In the genomic region with DNA sequence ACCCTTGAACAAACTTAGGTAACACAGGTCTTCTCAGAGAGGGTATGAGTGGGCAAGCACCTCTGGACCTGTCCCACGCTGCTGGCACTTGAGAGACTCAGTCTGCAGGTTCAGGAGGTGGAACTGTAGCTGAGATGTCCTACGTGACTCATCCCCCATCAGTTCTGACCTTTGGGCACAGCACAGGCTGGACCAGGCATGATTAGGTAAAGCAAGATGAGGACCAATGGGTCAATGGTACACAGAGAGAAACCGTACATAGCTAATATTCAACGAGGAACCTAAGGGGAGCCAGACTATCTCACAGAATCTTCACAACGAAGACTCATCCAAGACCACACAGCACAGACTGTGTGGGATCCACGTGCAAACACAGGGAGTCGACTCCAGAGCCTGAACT, we compare ENCODE assay signal across 22 mouse cellular contexts. TPM values are rescaled to one million over a fixed set of nuclear protein-coding genes. Genes with fewer than 3 reads are reported as not detected.
"Had no signal": no experiment of that assay in that cellular context is flagged by ENCODE, and none has a peak within 500 bp of the region (broad histone marks: within the 10 kb centered on the region; RNA-seq: fewer than 3 reads in every experiment).

No protein-coding gene starts in this region.

- ATAC-seq: lung, postnatal 0 days; midbrain, embryonic 13.5 days; midbrain, embryonic 15.5 days had no signal

- H3K27me3 ChIP-seq: lung, embryonic 15.5 days; midbrain, embryonic 13.5 days; midbrain, embryonic 15.5 days; neural tube, embryonic 12.5 days had no signal

- H3K4me2 ChIP-seq: lung, embryonic 15.5 days; midbrain, embryonic 11.5 days; midbrain, embryonic 13.5 days; midbrain, embryonic 15.5 days; neural tube, embryonic 12.5 days had no signal

- H3K4me1 ChIP-seq: lung, embryonic 15.5 days; midbrain, embryonic 13.5 days; midbrain, embryonic 15.5 days; neural tube, embryonic 12.5 days had no signal

- H3K27ac ChIP-seq: lung, embryonic 15.5 days; macrophage; midbrain, embryonic 13.5 days; midbrain, embryonic 15.5 days; neural tube, embryonic 12.5 days had no signal

- H3K9me3 ChIP-seq: lung, embryonic 15.5 days; megakaryocyte, embryonic 14.5 days; midbrain, embryonic 13.5 days; midbrain, embryonic 15.5 days; neural tube, embryonic 12.5 days had no signal

- H3K9ac ChIP-seq: lung, embryonic 15.5 days; midbrain, embryonic 13.5 days; midbrain, embryonic 15.5 days; neural tube, embryonic 12.5 days had no signal

- DNase-seq: lung, adult 2 months; lung, postnatal 14 days; lung, postnatal 36 days; right cerebral cortex, postnatal 14 days; spleen, adult 18-20 months; thymus, adult 18-20 months; thymus, postnatal 14 days; thymus, postnatal 36 days had no signal

- H3K36me3 ChIP-seq: lung, embryonic 15.5 days; midbrain, embryonic 13.5 days; midbrain, embryonic 15.5 days; neural tube, embryonic 12.5 days had no signal

- H3K4me3 ChIP-seq: lung, embryonic 15.5 days; megakaryocyte, embryonic 14.5 days; midbrain, embryonic 13.5 days; midbrain, embryonic 15.5 days; neural tube, embryonic 12.5 days had no signal

RNA-seq across cellular contexts. Expression of a gene that starts 1.6 kb away (rescaled TPM):
- total RNA-seq: megakaryocyte progenitor cell, adult 5-6 weeks; midbrain, postnatal 0 days; monocyte, adult 5-6 weeks; neutrophil, adult 5-6 weeks had no signal
- polyA plus RNA-seq: macrophage; midbrain, embryonic 11.5 days; midbrain, postnatal 0 days; neural tube, embryonic 12.5 days; neural tube, embryonic 14.5 days had no signal

RNA-seq across cellular contexts. Expression of a gene that starts 3.4 kb away (rescaled TPM):
- total RNA-seq: megakaryocyte progenitor cell, adult 5-6 weeks; midbrain, postnatal 0 days; monocyte, adult 5-6 weeks; neutrophil, adult 5-6 weeks had no signal
- polyA plus RNA-seq: lung, embryonic 15.5 days; lung, postnatal 0 days; macrophage; midbrain, embryonic 11.5 days; midbrain, embryonic 13.5 days; midbrain, embryonic 15.5 days; midbrain, postnatal 0 days; neural tube, embryonic 12.5 days; neural tube, embryonic 14.5 days; stomach, embryonic 14.5 days had no signal

RNA-seq across cellular contexts. Expression of a gene that starts 10.5 kb away (rescaled TPM):
- total RNA-seq: megakaryocyte progenitor cell, adult 5-6 weeks; monocyte, adult 5-6 weeks had no signal
- polyA plus RNA-seq: macrophage had no signal

RNA-seq across cellular contexts. Expression of a gene that starts 29.6 kb away (rescaled TPM):
- total RNA-seq: megakaryocyte progenitor cell, adult 5-6 weeks; midbrain, postnatal 0 days; monocyte, adult 5-6 weeks; neutrophil, adult 5-6 weeks had no signal
- polyA plus RNA-seq: lung, embryonic 15.5 days; macrophage; midbrain, embryonic 13.5 days; midbrain, embryonic 15.5 days; midbrain, postnatal 0 days; neural tube, embryonic 12.5 days; neural tube, embryonic 14.5 days; stomach, embryonic 14.5 days had no signal
